Mouse (Mus musculus): ENCODE data around the gene Frem3. TPM values are rescaled to one million over a fixed set of nuclear protein-coding genes. Genes with fewer than 3 reads are reported as not detected.

Frem3 gene
- total RNA-seq (2018; cell fraction: chromatin; rRNA removed), result not detected
- total RNA-seq (2018; cell fraction: cytosol; rRNA removed), result not detected
- total RNA-seq (2018; cell fraction: nucleus; rRNA removed), result not detected
- not detected in 3 replicates for polyA plus RNA-seq (2018)

DNA sequence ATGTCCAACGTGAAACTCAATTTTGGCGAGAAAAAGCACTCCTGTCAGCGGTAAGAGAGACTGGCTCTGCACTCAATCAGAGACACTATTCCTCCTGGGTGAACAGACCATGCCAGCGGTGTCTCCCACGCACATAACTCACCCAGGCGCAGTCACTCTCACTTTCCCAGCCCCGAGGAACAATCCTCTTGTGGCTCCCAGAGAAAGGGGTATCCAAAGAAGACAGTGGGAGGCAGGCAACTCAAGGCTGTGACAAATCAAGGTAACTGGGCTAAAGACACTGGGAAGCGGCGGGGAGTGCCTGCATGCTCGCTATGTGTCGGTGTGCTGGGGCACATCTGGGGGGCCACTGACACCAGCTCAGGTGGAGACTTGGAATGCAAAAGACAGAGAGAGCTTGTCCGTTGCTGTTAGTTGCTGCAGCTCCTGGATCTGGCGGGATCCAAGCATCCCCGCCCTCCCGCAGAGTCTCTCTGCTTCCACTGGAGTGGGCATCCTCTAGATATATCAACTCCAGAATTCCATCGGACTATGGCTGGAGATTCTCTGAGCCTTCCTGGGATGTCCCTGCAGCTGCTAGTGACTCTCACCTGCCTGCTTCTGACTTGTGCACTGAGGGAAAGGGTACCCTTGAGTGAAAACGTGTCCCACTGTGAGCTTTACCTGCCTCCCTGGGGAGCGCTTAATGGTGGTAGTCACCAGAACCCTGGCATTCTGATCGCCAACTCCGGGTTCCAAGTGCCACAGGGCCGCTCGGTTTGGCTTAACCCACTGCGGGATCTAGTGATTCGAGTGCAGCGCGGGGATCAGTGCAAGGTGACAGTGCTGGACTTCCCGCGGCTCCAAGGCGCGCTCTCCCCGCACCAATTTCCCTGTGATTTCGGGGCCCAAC lies at the start of gene Frem3:
TSS of gene Frem3 (plus strand) at position 532 of the 892 bp plus-strand sequence.
- Histone ChIP-seq H3K36me3 (ENCODE audit: inconsistent target) (no peaks in the 10 kb centered on the region), H3K79me2 (ENCODE audit: inconsistent target) (no peaks in the 10 kb centered on the region), H3K27ac (no peak within 1 kb of the TSS), H3K4me3 (ENCODE audit: inconsistent target) (no peak within 1 kb of the TSS)
- 8% methylated on average over 32 of the region's 32 CpGs for WGBS (ENCODE audit: missing documents)

DNA sequence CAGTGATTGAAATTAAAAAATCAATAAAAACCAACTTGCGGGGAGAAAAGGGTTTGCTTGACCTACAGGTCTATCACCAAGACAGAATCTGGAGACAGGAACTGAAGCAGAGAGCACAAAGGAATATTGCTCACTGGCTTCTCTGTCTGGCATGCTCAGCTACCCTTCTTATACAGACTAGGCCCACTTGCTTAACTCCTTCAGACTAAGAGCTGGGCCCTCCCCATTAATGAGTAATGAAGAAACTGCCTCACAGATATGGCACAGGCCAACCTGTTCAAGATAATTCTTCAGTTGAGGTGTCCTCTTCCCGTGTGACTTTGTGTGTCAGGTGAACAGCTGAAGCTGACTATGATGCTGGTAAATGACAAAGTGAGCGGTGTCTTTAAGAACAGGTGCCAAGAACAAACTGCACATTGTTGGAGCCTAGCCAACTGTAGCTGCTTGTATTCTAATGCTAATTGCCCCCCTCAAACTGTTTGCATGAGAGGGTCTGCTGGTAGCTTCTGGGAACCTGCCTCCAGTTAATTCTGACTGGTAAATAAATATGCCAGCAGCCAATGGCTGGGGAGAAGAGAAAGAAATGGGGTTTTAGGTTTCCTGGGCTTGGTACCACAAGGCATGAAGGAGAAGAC lies 46.6 kb upstream of the Frem3 start:
- Histone ChIP-seq H3K4me3 (ENCODE audit: inconsistent target) (no peak overlapping the region), H3K27ac (no peak overlapping the region), H3K36me3 (ENCODE audit: inconsistent target) (no peaks in the 10 kb centered on the region), H3K79me2 (ENCODE audit: inconsistent target) (no peaks in the 10 kb centered on the region)
- 93% methylated on average over 3 of the region's 3 CpGs for WGBS (ENCODE audit: missing documents)

DNA sequence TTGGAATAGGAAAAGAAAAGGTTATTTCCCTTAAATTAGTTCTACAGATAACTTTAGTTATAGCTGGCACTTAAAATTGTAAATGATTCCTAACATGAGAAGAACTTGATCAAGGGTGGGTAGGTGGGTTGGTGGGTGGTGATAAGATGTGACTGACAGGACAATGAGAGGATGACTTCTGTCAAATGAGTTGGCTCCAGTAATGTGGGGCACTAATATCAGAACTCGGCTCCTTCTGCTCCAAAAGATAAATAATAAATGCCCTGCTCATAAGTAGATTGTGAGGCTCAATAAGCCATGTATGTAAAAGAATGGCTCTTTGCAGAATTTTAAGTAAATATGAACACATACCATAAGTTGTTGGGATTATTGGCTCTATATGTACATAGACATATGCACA lies 43.4 kb upstream of the Frem3 start:
- Histone ChIP-seq H3K27ac (no peak overlapping the region), H3K4me3 (ENCODE audit: inconsistent target) (no peak overlapping the region), H3K36me3 (ENCODE audit: inconsistent target) (no peaks in the 10 kb centered on the region), H3K79me2 (ENCODE audit: inconsistent target) (no peaks in the 10 kb centered on the region)
- WGBS (ENCODE audit: missing documents), result 94% methylated on average over 1 of the region's 1 CpGs

DNA sequence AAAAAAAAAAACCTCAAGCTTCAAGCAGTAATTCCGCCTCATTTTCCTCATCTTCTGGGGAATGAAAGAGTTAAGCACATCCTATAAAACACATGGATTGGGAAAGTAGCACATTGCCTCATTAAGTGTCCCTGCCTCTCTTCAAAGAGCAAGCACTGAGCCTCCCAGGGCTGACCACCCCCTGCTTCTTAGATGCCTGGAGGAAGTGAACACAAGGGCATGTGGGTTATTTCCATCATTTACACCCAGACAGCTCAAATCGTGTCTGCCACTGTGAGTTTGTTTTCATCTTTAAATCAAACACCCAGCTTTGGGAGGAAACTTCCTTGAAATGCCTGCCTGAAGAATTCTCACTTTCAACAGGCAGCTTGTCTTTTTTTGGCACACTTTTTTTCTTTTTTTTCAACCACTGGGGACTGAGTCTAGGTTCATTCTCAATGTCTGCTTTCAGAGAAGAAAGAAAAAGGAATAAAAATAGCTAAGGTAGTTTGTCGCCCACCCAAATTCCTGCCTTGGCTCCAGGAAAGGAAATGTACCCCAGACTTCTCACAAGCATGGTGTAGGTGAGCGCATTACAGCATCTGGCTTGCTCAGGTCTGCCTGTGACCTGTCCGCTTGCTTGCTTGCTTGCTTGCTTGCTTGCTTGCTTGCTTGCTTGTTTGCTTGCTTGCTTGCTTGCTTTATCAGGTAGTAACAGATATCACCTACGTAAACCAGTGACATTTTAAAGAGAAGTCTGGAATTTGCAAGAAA lies 42.5 kb upstream of the Frem3 start:
- WGBS (ENCODE audit: missing documents), result 80% methylated on average over 6 of the region's 6 CpGs

DNA sequence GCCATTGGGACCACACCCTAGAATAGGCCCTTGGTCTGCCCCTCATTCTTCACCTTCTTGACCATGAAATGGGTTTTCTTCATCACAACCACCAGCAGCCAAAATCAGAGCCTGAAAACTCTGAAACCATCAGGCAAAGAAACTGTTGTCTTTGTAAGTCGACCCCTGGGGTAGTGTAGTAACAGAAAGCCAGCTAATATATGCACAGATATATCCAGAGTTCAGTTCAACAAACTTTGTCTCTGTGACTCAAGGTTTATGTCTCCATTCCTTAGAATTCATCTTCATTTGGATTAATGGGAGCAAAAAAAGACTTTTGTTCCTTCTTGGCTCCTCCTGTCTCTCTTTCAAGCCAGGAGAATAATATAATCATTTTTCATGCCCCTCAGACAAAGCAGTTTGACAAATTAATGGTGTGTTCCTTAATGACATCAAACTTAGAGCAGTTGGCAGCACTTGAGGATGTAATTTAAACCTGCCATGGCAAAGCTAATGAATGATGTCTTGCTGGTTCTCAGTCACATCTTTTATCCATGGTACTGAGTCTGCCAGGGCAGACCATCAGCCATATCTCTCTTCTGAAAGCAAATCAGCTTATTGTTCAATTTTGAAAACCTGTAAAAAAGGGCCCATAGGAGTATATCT lies 38.3 kb upstream of the Frem3 start:
- WGBS (ENCODE audit: missing documents), result 62% methylated on average over 1 of the region's 1 CpGs
- H3K4me3 ChIP-seq (ENCODE audit: inconsistent target), result no peak overlapping the region
- no peak overlapping the region for H3K27ac ChIP-seq
- no peaks in the 10 kb centered on the region for H3K79me2 ChIP-seq (ENCODE audit: inconsistent target)
- no peaks in the 10 kb centered on the region for H3K36me3 ChIP-seq (ENCODE audit: inconsistent target)

More for the DNA sequence above, 42.5 kb upstream of the Frem3 start:
- no peaks in the 10 kb centered on the region for H3K79me2 ChIP-seq (ENCODE audit: inconsistent target)
- H3K4me3 ChIP-seq (ENCODE audit: inconsistent target), result no peak overlapping the region
- no peak overlapping the region for H3K27ac ChIP-seq
- H3K36me3 ChIP-seq (ENCODE audit: inconsistent target), result no peaks in the 10 kb centered on the region

DNA sequence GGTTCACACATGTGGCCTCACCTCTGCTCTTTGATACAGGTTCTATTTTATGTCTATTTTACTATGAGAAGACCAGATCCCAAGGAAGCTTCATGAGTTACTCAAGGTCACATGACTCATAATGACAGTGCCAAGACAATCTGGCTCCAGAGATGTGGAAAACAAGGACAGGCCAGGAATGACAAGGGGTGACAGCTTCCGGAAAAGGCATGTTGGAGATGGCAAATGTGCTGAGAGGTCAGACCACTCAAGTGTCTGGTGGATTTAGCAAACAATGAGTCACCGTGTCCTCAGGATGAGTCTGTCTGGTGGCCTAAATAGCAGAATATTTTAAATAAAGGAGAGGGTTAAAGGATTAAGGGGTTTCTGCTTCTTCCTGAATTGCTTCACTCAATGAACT lies 33.8 kb upstream of the Frem3 start:
- Histone ChIP-seq H3K36me3 (ENCODE audit: inconsistent target) (no peaks in the 10 kb centered on the region), H3K4me3 (ENCODE audit: inconsistent target) (no peak overlapping the region), H3K27ac (no peak overlapping the region), H3K79me2 (ENCODE audit: inconsistent target) (no peaks in the 10 kb centered on the region)
- 100% methylated on average over 2 of the region's 2 CpGs for WGBS (ENCODE audit: missing documents)

DNA sequence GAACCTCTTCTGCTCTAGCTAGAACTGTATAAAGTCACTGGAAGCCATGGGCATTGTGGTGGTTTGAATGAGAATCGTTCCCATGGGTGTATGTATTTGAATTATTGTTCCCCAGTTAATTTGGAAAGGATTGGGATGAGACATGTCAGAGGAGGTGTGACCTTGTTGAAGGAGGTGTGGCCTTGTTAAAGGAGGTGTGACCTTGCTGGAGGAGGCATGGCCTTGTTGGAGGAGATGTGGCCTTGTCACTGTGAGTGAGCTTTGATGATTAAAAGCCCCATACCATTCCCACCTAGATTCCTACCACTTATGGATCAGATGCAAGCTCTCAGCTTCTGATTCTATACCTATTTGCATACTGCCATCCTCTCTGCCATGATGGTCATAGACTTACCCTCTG lies 31.8 kb upstream of the Frem3 start:
- no peak overlapping the region for H3K27ac ChIP-seq
- no peaks in the 10 kb centered on the region for H3K79me2 ChIP-seq (ENCODE audit: inconsistent target)
- 79% methylated on average over 1 of the region's 1 CpGs for WGBS (ENCODE audit: missing documents)
- no peak overlapping the region for H3K4me3 ChIP-seq (ENCODE audit: inconsistent target)
- no peaks in the 10 kb centered on the region for H3K36me3 ChIP-seq (ENCODE audit: inconsistent target)

DNA sequence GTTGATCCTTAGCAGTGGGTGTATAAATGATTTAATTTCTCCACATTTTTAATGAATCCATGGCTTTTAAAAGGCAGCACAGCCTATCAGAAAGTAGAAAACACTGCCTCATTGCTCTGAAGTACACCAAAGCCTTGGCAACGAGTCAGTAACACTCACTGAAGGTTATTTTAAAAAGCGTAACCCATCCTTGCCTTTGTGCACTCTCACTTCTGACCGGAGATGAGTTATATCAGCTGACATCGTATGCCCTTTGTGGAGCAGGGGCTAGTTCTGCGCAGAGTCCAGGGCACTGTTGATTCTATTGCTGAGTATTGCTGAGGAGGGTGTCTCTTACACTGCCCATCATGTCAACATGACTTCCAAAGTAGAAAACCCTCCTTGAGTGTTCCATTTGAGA lies 18.3 kb upstream of the Frem3 start:
- Histone ChIP-seq H3K4me3 (ENCODE audit: inconsistent target) (no peak overlapping the region), H3K79me2 (ENCODE audit: inconsistent target) (no peaks in the 10 kb centered on the region), H3K27ac (no peak overlapping the region), H3K36me3 (ENCODE audit: inconsistent target) (no peaks in the 10 kb centered on the region)
- 90% methylated on average over 5 of the region's 5 CpGs for WGBS (ENCODE audit: missing documents)

DNA sequence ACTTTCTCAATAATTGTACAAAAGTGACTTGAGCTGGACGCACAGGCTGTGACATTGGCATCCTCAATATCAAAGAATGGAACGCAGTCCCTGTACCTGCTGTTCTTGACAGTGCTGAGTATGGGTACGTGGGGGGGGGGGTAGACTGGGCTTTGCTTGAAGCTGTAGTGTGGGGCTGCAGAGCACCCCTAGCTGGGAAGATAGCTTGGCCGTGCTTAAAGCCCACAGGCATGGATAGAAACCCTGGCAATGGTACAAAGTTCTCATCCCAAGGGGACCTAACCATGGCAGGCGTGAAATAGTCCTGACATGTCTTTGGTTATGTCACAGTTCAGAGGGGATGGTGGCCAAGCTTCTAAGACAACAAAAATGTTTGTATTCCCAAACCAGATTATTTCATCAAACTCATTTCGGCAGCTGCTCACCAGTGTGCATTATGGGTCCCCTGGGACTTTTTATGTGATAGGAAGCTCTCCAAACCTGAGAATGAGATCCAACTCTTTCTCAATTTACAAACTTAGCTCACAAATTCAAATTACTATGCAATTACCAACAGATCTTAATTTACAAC lies 10.2 kb upstream of the Frem3 start:
- no peaks in the 10 kb centered on the region for H3K79me2 ChIP-seq (ENCODE audit: inconsistent target)
- H3K36me3 ChIP-seq (ENCODE audit: inconsistent target), result no peaks in the 10 kb centered on the region
- H3K27ac ChIP-seq, result no peak overlapping the region
- no peak overlapping the region for H3K4me3 ChIP-seq (ENCODE audit: inconsistent target)
- 92% methylated on average over 5 of the region's 6 CpGs for WGBS (ENCODE audit: missing documents)

DNA sequence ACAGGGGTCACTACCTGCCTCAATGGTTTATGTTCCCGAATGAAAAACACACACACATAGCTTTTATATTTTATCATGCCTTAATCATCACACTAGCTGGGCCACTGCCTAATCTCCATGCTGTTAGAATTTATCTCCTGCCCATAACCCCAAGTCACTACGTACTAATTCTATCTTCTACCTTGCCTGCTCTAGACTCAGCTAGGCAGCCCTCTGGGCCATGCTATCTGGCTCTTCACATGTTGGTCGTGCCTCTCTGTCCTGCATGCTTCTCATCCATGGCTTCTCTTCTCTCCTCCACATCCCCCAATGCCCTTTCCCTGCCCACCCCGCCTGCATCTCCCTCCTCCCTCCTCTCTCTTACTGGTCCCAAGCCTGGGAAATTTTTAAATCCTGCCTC lies 9.0 kb upstream of the Frem3 start:
- Histone ChIP-seq H3K4me3 (ENCODE audit: inconsistent target) (no peak overlapping the region), H3K36me3 (ENCODE audit: inconsistent target) (no peaks in the 10 kb centered on the region), H3K27ac (no peak overlapping the region), H3K79me2 (ENCODE audit: inconsistent target) (no peaks in the 10 kb centered on the region)
- 80% methylated on average over 4 of the region's 4 CpGs for WGBS (ENCODE audit: missing documents)

DNA sequence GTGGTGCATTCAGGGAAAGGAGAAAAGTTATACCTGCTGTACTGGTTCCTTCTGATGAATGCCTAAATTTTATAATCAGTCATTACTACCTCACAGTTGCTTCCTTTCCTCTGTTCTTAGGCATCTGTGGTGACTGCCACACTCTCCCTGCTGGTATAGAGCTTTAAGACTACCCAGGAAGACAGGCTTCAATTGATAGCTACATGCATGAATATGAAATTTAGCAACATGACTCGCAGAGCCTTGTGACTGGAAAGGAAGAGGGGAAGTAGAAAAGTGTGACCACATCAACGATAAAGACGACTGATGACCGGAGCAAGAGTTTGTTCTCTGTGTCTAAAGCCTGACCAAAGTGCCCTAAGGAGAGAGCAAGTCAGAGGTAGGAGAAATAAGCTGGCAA lies 3.8 kb upstream of the Frem3 start:
- WGBS (ENCODE audit: missing documents), result 8% methylated on average over 4 of the region's 4 CpGs

DNA sequence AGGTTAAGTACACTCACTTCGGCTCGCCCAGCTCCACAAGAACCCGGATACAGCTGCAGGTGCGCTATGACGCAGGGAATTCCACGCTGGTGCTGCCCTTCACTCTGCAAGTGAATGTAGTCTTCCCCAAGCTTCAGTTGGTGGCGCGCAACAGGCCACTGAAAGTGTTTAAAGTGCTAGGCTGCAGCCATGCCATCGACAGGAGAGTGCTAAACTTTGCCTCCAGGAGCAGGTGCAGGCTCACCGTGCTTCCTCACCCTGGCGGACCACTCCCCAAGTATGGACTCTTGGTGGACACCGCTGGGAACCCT lies 516 bp downstream of the Frem3 start:
- Histone ChIP-seq H3K4me3 (ENCODE audit: inconsistent target) (no peak overlapping the region), H3K27ac (no peak overlapping the region)
- 9% methylated on average over 12 of the region's 12 CpGs for WGBS (ENCODE audit: missing documents)

More for the DNA sequence above, 3.8 kb upstream of the Frem3 start:
- Histone ChIP-seq H3K27ac (no peak overlapping the region), H3K79me2 (ENCODE audit: inconsistent target) (no peaks in the 10 kb centered on the region), H3K4me3 (ENCODE audit: inconsistent target) (no peak overlapping the region), H3K36me3 (ENCODE audit: inconsistent target) (no peaks in the 10 kb centered on the region)

DNA sequence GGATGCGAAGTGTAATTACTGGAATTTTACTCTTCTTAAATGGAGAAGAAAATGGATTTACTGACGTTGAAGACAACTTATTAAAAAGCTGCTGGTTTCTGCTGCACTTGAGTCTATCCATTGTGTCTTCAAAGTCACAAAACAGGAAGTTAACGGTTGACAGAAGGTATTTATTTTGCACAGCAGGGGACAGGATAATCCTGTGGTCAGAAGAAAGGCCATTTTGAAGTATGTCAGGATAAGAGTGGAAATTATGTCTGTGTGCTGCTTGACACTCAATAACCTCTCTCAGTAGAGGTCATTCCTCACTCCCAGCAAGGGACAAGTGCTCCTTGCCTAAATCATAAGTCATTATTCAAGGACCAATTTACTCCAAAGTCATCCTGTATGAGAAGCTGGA lies 8.9 kb downstream of the Frem3 start:
- Histone ChIP-seq H3K36me3 (ENCODE audit: inconsistent target) (no peaks in the 10 kb centered on the region), H3K4me3 (ENCODE audit: inconsistent target) (no peak overlapping the region), H3K27ac (no peak overlapping the region), H3K79me2 (ENCODE audit: inconsistent target) (no peaks in the 10 kb centered on the region)
- whole genome bisulfite sequencing (ENCODE audit: missing documents), result 30% methylated on average over 3 of the region's 3 CpGs

More for the DNA sequence above, 516 bp downstream of the Frem3 start:
- no peaks in the 10 kb centered on the region for H3K36me3 ChIP-seq (ENCODE audit: inconsistent target)
- H3K79me2 ChIP-seq (ENCODE audit: inconsistent target), result no peaks in the 10 kb centered on the region

DNA sequence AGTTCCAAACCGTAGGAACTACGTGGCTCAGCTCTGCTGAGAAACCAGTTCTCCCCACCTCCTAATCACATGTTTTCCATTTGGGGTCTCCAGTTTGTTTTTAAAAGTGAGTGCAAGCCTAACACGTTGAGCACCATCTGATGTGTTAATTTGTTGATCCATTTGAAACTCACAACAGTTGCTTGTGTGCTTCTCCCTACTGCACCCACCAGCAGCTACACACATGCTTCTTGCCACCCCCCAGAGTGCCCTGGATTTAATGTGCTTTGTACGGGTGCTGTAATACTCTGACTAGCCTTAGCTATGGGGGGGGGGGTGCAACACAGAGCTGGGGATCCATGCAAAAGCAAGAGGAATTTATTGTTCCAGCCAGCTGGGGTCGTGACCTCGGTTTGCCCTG lies 36.5 kb downstream of the Frem3 start:
- H3K36me3 ChIP-seq (ENCODE audit: inconsistent target), result no peaks in the 10 kb centered on the region
- H3K79me2 ChIP-seq (ENCODE audit: inconsistent target), result no peaks in the 10 kb centered on the region
- 90% methylated on average over 6 of the region's 6 CpGs for WGBS (ENCODE audit: missing documents)
- no peak overlapping the region for H3K4me3 ChIP-seq (ENCODE audit: inconsistent target)
- no peak overlapping the region for H3K27ac ChIP-seq

All from macrophage (primary cell).